Mouse (Mus musculus): ENCODE data around the gene Cdk5r2.
"Not testable (repeated sequence)": the region's sequence is repeated elsewhere in the genome, so short reads cannot be mapped to it uniquely, and the experiment has no call there.

The Cdk5r2 gene

DNA sequence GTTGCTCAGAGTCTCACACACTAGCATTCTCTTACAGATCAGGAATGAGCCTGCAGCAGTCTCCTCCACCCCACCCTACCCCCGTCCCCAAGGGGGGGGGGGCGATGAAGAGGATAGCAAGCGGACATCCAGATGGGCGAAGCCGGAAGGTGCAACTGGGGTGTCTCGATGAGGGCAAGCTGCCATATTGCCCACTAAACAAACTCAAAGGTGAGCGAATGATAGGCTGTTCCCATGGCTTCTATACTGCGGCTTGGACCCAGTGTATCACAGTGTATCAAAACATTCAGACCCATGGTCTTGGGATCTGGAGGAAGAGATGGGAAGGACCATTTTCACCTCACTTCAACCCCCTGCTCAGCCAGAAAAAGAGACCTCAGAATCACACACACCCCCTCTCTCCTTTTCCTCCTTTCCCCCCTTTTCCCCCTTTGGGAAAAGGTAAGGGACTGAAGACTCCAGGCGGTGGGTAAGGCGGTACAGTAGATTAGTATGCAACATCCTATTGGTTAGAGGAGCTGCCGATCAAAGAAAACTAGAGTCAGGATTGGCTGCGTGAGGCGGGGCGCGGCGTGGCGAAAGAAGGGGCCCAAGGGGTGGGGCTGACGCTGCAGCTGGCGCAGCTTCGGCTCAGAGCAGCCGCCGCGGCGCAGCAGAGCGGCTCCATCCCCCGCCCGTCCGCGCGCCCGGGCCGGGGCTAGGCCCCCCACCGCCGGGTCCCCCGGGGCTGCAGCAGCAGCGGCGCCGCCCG is at the start of gene Cdk5r2:
Gene Cdk5r2 (plus strand): TSS at position 629 of the 751 bp plus-strand sequence.
- DNase-seq (ENCODE audit: low spot score): peak; percentile 96

GRCm38 (mm10) chr1:74805340-74805835 is 49.3 kb upstream of the Cdk5r2 start:
- DNase-seq (ENCODE audit: low spot score): no peak

DNA sequence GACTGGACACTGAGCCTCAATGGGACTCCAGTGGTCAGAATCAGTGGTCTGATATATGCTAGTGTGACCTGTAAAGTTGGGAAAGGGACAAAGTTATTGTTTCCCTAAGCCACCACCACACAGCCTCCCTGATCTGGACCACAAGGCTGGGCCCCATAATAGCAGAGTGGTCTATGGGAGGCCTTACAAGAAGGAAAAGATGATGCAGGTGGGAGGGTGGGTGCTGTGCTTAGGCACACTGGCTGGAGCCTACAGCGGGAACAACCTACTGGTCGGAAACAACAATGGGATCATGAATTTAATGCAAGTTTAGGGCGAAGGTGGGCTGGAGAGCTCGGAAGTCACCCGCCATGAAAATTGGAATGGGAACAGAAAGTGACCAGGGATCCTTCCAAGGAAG is 48.9 kb upstream of the Cdk5r2 start:
- no peak for DNase-seq (ENCODE audit: low spot score)

- DNase-seq (ENCODE audit: low spot score): peak; percentile 46
These were observed 48.1 kb upstream of the Cdk5r2 start for GRCm38 (mm10) chr1:74806360-74807311.

GRCm38 (mm10) chr1:74807551-74808071 is 47.1 kb upstream of the Cdk5r2 start:
- no peak for DNase-seq (ENCODE audit: low spot score)

DNA sequence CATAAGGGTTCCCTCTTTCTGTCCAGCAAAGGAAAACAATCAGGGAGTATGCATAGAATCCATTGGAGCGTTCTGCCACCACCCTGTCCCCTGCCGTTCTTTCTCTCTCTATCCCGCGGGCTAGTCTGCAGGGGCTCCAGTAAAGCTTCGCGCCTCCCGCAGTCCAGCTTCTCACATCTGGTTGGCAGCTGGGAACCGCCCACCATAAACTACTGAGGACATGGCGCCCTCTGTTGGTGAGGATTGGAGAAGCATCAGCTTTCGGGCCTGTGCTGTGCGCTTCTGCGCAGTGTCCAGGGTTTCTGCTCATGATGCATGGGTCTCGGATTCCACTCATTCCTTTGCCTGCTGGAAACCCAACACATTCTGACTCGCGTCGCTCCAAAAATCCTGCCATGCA is 46.7 kb upstream of the Cdk5r2 start:
- peak; percentile 92 for DNase-seq (ENCODE audit: low spot score)

DNA sequence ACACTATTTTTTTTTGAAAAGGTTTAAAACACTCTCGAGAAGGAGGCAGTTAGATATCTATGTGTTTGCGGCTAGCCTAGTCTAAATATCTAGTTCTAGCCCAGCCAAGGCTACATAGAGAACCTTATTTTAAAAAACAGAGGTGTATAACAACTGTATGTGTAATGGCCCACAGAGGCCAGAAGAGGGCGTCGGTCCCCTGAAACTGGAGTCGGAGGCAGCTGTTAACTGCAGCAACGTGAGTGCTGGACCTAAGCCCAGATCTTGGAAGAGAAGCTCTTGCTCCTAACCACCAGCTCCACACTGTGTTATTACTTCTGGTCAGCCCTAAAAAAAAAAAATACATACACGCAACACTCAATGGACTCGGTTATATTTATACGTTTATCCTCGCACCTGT is 45.7 kb upstream of the Cdk5r2 start:
- no peak for DNase-seq (ENCODE audit: low spot score)

DNA sequence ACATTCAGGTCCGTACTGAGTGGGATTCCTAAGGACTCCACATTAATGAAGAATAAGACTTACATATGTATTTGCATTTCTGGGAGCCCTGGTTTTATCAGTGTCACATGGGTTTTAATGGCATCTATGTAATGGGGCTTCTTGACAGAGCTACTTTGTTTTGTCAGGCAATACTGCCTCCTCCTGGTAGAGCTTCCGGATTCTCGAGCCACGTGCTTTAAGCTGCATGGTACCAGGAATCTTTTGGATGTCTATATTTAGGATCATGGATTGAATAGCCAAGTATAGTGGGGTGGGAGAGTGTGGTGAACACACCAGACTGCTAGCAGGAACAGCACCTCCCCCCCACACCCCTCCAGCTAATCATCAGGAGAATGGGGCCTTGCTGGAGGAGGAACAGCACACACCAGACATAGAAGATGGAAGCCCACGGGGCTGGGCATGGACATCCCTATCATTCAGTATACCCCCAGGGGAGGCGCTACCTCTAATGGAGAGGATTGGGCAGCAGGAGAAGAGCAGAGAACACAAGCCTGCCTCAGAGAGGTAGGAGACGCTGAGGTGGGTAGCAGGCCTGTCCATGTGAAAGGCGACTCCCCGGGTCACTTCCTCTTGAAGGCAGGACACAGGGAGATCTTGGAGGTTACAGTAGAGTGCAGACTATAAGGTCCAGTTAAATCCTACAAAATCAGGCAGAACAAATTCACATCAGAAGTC is 39.6 kb upstream of the Cdk5r2 start:
- no peak for DNase-seq (ENCODE audit: low spot score)

- DNase-seq (ENCODE audit: low spot score): not testable (repeated sequence)
These were observed 38.8 kb upstream of the Cdk5r2 start for GRCm38 (mm10) chr1:74815965-74816364.

GRCm38 (mm10) chr1:74816612-74817199 is 38.0 kb upstream of the Cdk5r2 start:
- peak; percentile 90 for DNase-seq (ENCODE audit: low spot score)

DNA sequence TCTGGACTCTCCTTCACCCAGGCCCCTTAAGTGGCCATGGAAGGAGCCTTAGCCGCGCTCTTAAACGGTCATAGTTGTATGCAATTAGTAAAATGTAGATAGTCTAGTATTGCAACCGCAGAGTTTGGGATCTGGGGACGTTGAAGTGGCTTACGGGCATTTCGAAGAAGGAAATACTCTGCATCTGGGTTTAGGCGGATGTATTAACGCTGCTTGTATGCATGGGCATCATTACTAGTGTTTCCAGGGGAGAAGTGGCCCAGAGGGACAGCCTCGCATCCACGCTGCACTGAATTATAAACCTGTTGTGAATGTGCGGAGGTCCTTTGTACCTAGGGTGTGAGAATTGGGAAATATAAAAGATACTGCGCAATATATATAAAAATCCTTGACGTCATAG is 37.5 kb upstream of the Cdk5r2 start:
- no peak for DNase-seq (ENCODE audit: low spot score)

DNA sequence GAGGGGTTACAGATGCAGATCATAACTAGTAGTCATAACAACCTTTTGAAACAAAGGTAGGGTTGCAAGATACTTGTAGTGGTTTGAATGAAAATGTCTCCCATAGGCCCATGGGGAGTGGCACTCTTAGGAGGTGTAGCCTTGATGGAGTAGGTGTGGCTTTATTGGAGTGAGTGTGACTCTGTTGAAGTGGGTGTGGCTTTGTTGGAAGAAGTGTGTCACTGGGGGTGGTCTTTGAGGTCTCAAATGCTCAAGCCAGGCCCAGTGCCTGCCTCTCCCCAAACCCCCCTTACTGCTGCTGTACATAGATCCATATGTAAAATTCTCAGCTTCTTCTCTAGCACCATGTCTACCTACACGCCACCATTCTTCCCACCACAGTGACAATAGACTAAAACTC is 36.2 kb upstream of the Cdk5r2 start:
- DNase-seq (ENCODE audit: low spot score): no peak

DNA sequence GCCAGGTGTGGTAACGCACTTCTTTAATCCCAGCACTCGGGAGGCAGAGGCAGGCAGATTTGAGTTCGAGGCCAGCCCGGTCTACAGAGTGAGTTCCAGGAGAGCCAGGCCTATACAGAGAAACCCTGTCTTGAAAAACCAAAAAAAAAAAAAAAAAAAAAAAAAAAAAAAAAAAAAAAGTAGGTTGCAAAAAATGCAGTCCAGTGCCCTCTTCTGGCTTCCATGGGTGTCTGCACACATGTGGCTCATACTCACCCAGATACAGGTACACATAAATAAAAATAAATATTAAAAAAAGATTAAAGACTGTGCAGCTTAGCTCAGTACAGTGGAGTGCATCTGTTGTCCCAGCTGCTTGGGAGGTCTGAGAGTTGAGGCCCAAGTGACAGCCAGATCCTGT is 31.1 kb upstream of the Cdk5r2 start:
- not testable (repeated sequence) for DNase-seq (ENCODE audit: low spot score)

GRCm38 (mm10) chr1:74824518-74825302 is 30.0 kb upstream of the Cdk5r2 start:
- peak; percentile 65 for DNase-seq (ENCODE audit: low spot score)

- DNase-seq (ENCODE audit: low spot score): no peak
These were observed 24.7 kb upstream of the Cdk5r2 start for GRCm38 (mm10) chr1:74830061-74830460.

DNA sequence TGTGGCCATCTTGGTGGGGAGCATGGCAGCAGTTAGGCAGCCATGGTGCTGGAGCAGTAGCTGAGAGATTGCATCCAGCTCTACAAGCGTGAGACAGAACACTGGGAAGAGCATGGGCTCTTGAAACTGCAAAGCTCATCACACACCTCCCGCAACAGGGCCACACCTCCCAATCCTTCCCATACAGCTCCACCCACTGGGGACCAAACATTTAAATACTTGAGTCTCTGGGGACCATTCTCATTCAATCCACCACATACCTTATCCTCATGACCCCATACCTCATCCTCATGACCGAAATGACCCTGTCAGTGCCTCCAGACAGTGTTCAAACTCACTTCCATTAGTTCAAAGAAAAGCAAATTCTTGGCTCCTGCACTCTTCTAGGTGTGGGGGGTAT is 21.5 kb upstream of the Cdk5r2 start:
- no peak for DNase-seq (ENCODE audit: low spot score)

GRCm38 (mm10) chr1:74843090-74843489 is 11.6 kb upstream of the Cdk5r2 start:
- DNase-seq (ENCODE audit: low spot score): no peak

GRCm38 (mm10) chr1:74846341-74846740 is 8.4 kb upstream of the Cdk5r2 start:
- no peak for DNase-seq (ENCODE audit: low spot score)

DNA sequence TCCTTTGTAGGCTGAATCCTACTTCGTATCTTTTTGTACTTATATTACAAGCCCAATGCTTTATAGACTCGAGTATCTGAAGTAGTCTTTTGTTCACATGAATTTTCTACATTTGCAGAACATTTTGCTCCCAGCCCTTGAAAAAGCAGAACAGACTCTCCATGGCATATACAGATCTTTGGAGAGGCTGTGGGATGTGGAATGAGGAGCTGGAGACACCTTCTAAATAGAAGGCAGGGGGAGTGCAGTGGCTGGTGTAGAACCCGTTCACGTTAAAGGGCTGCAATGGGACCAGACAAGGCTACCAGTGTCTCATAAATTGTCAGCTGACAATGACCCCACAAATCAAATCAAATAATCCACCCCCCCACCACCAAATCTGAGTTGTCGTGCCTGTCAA is 5.8 kb upstream of the Cdk5r2 start:
- DNase-seq (ENCODE audit: low spot score): no peak

DNA sequence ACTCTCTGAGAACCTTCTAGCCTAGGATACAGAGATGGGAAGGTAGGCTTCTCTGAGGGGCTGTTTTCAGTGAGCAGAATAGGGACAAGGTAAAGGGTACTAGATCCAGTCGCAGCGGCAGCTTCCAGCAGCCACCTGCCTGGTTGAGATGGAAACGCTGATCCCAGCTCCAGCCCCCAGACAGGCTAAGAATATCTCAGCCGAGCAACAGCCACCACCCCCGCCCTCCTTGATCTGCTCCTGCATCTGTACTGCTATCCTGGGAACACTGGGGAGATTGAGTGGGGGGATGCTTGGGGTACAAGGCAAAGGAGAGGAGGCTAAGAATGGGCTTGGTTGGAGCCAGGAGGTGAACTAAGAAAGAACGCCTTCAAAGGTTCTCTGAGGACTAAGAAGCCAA is 4.5 kb upstream of the Cdk5r2 start:
- DNase-seq (ENCODE audit: low spot score): peak; percentile 56

Measured in layer of hippocampus, adult 11-12 months (tissue).